Mouse (Mus musculus) ES-Bruce4 (cell line): Measurements from ENCODE around the gene Myom3. TPM values are rescaled to one million over a fixed set of nuclear protein-coding genes. Genes with fewer than 3 reads are reported as not detected.

Experiments
- H3K27ac ChIP-seq: 2 replicates; pipeline ENCODE4 v1.5.1; 2012; ENCODE audit warnings: low read length, inconsistent platforms; ENCODE audit not compliant: insufficient read depth
- H3K27me3 ChIP-seq: 2 replicates; pipeline ENCODE4 v1.6.1; 2012; ENCODE audit warnings: mild to moderate bottlenecking, low read length, inconsistent platforms; ENCODE audit not compliant: control insufficient read depth, poor library complexity, insufficient read depth, severe bottlenecking
- H3K36me3 ChIP-seq: 2 replicates; pipeline ENCODE4 v1.6.1; 2012; ENCODE audit warnings: inconsistent platforms, mild to moderate bottlenecking, low read length, moderate library complexity; ENCODE audit not compliant: control insufficient read depth, poor library complexity, insufficient read depth, severe bottlenecking
- H3K4me1 ChIP-seq: one replicate; pipeline ENCODE4 v1.8.1; 2011; ENCODE audit warnings: low read length; ENCODE audit not compliant: control insufficient read depth, insufficient read depth
- H3K4me3 ChIP-seq: 2 replicates; pipeline ENCODE4 v1.5.1; 2011; ENCODE audit warnings: low read depth, mild to moderate bottlenecking, low read length
- H3K9ac ChIP-seq: 2 replicates; pipeline ENCODE4 v1.6.1; 2012; ENCODE audit warnings: low read depth, mild to moderate bottlenecking, inconsistent platforms; ENCODE audit not compliant: poor library complexity, severe bottlenecking
- H3K9me3 ChIP-seq: replicated peaks from 2 replicates; pipeline ENCODE4 v1.6.1; 2012; ENCODE audit warnings: mild to moderate bottlenecking, low read length, inconsistent platforms; ENCODE audit not compliant: control insufficient read depth, poor library complexity, insufficient read depth, severe bottlenecking
- CTCF ChIP-seq: IDR thresholded peaks from one replicate; pipeline ENCODE4 v1.8.1; 2011; ENCODE audit warnings: low read depth, low read length
- EP300 ChIP-seq: IDR thresholded peaks from 2 replicates; pipeline ENCODE4 v1.6.1; 2011; ENCODE audit warnings: low read depth, low read length; ENCODE audit not compliant: insufficient read depth
- POLR2A ChIP-seq: IDR thresholded peaks from one replicate; pipeline ENCODE4 v1.8.1; 2011; ENCODE audit warnings: low read length; ENCODE audit not compliant: insufficient read depth
- polyA plus RNA-seq: library from polyadenylated mRNA; stranded (reverse); fragments of >200 nt; gene quantifications from 2 replicates; pipeline ENCODE4 v1.2.4, GENCODE M21; 2011; ENCODE audit warnings: low read depth; ENCODE audit not compliant: missing spikeins, insufficient read depth, insufficient read length

Gene Myom3
- polyA plus RNA-seq, 1 experiment: not detected

- Histone ChIP-seq H3K4me1 (no peaks in the 10 kb centered on the region), H3K27ac (no peak overlapping the region), H3K9ac (no peak overlapping the region), H3K4me3 (no peak overlapping the region), H3K36me3 (no peaks in the 10 kb centered on the region), H3K27me3 (no peaks in the 10 kb centered on the region), H3K9me3 (no peaks in the 10 kb centered on the region)
- TF ChIP-seq POLR2A: no peak
These were observed 6.7 kb upstream of the Myom3 start for GRCm38 (mm10) chr4:135752779-135753164.

- Histone ChIP-seq H3K4me1 (no peaks in the 10 kb centered on the region), H3K9ac (no peak overlapping the region), H3K4me3 (no peak overlapping the region), H3K27me3 (no peaks in the 10 kb centered on the region), H3K36me3 (no peaks in the 10 kb centered on the region), H3K9me3 (no peaks in the 10 kb centered on the region), H3K27ac (no peak overlapping the region)
- TF ChIP-seq EP300: no peak
- TF ChIP-seq CTCF: peak; percentile 65
These were observed 1.2 kb upstream of the Myom3 start for GRCm38 (mm10) chr4:135758331-135758730.

DNA sequence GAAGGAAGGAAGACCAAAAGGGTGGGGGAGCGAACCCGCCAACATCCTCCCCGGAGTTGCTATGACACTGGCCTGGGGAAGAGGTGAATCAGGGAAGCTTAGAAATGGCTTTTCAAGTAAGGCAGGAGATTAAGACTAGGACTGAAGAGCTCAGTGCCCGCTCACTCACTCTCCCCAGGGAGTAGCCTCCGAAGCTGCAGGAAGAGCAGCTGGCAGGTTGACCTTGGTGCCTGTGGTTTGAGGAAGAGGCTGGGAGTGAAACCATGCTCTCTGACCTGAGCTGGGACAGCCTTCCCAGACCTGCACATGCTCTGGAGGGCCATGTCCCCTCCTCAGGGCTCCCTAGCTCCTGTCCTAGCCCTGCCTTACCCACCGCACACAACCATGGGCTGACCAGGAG lies 690 bp upstream of the Myom3 start:
- H3K4me1 ChIP-seq: no peaks in the 10 kb centered on the region
- no peak overlapping the region for H3K4me3 ChIP-seq
- no peaks in the 10 kb centered on the region for H3K9me3 ChIP-seq
- H3K36me3 ChIP-seq: no peaks in the 10 kb centered on the region
- no peak overlapping the region for H3K9ac ChIP-seq
- H3K27me3 ChIP-seq: no peaks in the 10 kb centered on the region
- no peak overlapping the region for H3K27ac ChIP-seq
- no peak for TF ChIP-seq CTCF
- TF ChIP-seq POLR2A: no peak
- no peak for TF ChIP-seq EP300

DNA sequence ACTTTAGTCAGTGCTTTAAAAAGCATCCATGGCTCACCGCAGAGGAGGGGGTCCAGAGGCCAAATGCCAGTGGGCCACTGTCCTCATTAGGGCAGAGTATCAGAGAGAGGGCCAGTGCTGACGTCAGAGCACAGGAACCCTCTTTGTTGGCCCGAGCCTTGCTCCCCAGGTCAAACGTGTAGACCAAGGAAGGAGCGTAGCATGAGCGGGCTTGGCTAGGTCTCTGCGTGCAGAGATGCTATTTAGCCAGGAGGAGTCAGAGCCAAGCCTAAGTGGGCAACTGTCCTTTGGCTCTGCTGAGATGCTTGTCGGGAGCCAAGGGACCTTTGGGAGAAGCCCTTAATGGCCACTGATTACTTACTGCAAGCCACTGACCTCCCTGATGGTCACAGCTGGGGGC lies 1.5 kb downstream of the Myom3 start:
- no peaks in the 10 kb centered on the region for H3K9me3 ChIP-seq
- H3K9ac ChIP-seq: no peak overlapping the region
- H3K27me3 ChIP-seq: no peaks in the 10 kb centered on the region
- H3K4me1 ChIP-seq: no peaks in the 10 kb centered on the region
- no peak overlapping the region for H3K27ac ChIP-seq
- no peaks in the 10 kb centered on the region for H3K36me3 ChIP-seq
- TF ChIP-seq EP300: no peak
- TF ChIP-seq CTCF: no peak
- TF ChIP-seq POLR2A: no peak
- no peak overlapping the region for H3K4me3 ChIP-seq

DNA sequence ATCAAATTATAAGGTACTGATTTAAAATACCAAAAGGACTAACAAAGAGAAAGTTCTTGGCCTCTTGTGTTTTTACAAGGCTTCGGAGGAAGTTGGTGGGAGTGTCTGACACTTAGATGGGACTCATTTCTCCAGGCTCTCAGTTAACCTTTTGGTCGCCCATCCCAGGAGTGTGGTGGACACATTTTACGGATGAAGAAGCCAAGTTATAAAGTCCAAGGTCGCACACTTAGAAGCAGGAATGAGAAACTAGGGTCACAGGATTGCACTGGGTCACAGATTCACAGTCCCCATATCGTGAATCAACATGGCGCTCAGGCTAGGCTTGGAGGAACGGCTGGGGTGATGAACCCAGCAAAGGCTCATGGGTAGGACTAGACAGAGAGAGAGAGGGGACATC lies 2.1 kb downstream of the Myom3 start:
- H3K9me3 ChIP-seq: no peaks in the 10 kb centered on the region
- TF ChIP-seq POLR2A (no peak), CTCF (no peak)
- no peaks in the 10 kb centered on the region for H3K27me3 ChIP-seq
- H3K27ac ChIP-seq: no peak overlapping the region
- no peak overlapping the region for H3K4me3 ChIP-seq
- no peaks in the 10 kb centered on the region for H3K4me1 ChIP-seq
- no peak overlapping the region for H3K9ac ChIP-seq
- H3K36me3 ChIP-seq: no peaks in the 10 kb centered on the region

DNA sequence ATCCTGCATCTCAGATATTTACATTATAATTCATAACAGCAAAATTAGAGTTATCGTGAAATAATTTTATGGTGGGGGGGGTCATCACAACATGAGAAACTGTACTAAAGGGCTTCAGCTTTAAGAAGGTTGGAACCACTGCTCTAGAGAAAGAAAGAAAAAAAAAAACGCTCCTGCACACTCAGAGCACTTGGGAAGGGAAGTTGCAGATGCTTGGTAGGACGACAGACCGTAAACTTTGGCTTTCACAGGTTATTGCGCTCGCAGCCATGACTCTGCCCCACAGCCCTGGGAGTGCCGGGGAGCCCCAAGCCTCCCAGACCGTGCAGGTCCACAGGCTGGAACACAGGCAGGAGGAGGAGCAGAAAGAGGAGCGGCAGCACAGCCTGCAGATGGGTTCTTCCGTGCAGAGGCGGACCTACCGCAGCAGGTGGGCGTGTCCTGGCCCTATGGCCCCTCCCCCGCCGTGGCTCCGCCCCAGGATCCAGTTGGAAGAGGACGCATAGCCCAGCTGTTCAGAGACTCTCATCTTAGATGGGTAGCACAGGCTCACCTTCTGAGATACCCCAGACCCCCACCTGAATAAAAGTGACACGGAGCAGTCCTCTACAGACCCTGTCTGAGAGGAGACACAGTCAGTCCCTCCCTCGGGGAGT lies 2.9 kb downstream of the Myom3 start:
- TF ChIP-seq POLR2A (peak; percentile 69), EP300 (no peak)
- H3K9me3 ChIP-seq: no peaks in the 10 kb centered on the region
- no peak overlapping the region for H3K9ac ChIP-seq
- no peaks in the 10 kb centered on the region for H3K4me1 ChIP-seq
- H3K27ac ChIP-seq: no peak overlapping the region
- H3K4me3 ChIP-seq: peak overlapping the region; percentile 31
- no peaks in the 10 kb centered on the region for H3K36me3 ChIP-seq
- H3K27me3 ChIP-seq: no peaks in the 10 kb centered on the region
